ENCODE assay signal across 17 mouse cellular contexts in the genomic region with DNA sequence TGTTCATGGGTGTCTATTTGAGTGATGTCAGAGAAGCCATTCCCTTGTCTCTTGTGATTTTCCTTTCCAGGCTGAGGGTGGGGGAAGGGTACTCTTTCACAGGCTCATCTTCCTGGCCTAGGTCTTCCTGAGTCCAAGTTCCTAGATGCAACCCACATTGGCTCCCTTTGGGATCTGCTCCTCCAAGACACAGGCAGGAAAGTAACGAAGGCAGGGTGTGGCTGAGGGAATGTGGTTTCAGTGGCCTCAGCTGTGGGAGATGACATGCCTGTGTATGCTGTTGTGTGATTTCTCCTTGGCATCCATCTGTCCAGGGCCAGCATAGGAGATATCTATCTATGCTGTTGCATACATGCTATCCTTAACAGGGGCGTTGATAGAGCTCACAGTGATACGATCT.
A peak's percentile ranks its signal among the peaks of the same experiment; 100 is the strongest.
DNase-seq lines count a peak whose midpoint lies in the region; ATAC-seq lines count a peak whose summit lies in the region.
"Had no signal": no experiment of that assay in that cellular context is flagged by ENCODE, and none has a peak within 500 bp of the region (broad histone marks: within the 10 kb centered on the region; RNA-seq: fewer than 3 reads in every experiment).

No protein-coding gene starts in this region.

- no peak overlapping the region for H3K4me2 ChIP-seq in forebrain, embryonic 11.5 days (ENCODE audit: low read depth, low read length, severe bottlenecking)
- H3K4me2 ChIP-seq in heart, embryonic 11.5 days, result no peak overlapping the region
- H3K4me2 ChIP-seq in heart, embryonic 12.5 days, result no peak overlapping the region

- H3K27me3 ChIP-seq in forebrain, embryonic 11.5 days (ENCODE audit: control insufficient read depth, insufficient read depth, low read length), result no peaks in the 10 kb centered on the region
- H3K27me3 ChIP-seq in forebrain, embryonic 10.5 days (ENCODE audit: poor library complexity, severe bottlenecking), result no peaks in the 10 kb centered on the region
- H3K27me3 ChIP-seq in heart, embryonic 11.5 days (ENCODE audit: control insufficient read depth, insufficient read depth, low read length), result no peaks in the 10 kb centered on the region
- no peaks in the 10 kb centered on the region for H3K27me3 ChIP-seq in heart, embryonic 10.5 days (ENCODE audit: insufficient read depth, poor library complexity, severe bottlenecking)
- H3K27me3 ChIP-seq in heart, embryonic 12.5 days (replicated peaks), result no peaks in the 10 kb centered on the region

- no peak overlapping the region for H3K27ac ChIP-seq in forebrain, embryonic 11.5 days (ENCODE audit: low read depth, low read length)
- no peak overlapping the region for H3K27ac ChIP-seq in forebrain, embryonic 10.5 days
- H3K27ac ChIP-seq in heart, embryonic 11.5 days (ENCODE audit: low read depth, low read length), result no peak overlapping the region
- no peak overlapping the region for H3K27ac ChIP-seq in heart, embryonic 10.5 days
- H3K27ac ChIP-seq in heart, embryonic 12.5 days (ENCODE audit: poor library complexity, severe bottlenecking), result no peak overlapping the region

- ATAC-seq in forebrain, embryonic 11.5 days (replicated peaks; ENCODE audit: low FRiP score), result no peak
- ATAC-seq in heart, embryonic 11.5 days (replicated peaks; ENCODE audit: insufficient number of reproducible peaks, low FRiP score, low TSS enrichment), result no peak
- ATAC-seq in heart, embryonic 12.5 days (ENCODE audit: insufficient number of reproducible peaks, low FRiP score), result no peak
- ATAC-seq: activated CD4-positive, CD25-positive, alpha-beta regulatory T cell, adult 4 months; CD4-positive, CD25-positive, alpha-beta regulatory T cell, adult 4 months; Patski had no signal

- no peaks in the 10 kb centered on the region for H3K4me1 ChIP-seq in forebrain, embryonic 11.5 days (replicated peaks; ENCODE audit: control insufficient read depth, insufficient read depth, low read length)
- peaks cover 7% of the 10 kb centered on the region; the same call in 1 of the 2 replicates for H3K4me1 ChIP-seq in forebrain, embryonic 10.5 days
- no peaks in the 10 kb centered on the region for H3K4me1 ChIP-seq in heart, embryonic 11.5 days (ENCODE audit: control insufficient read depth, insufficient read depth, low read length)
- H3K4me1 ChIP-seq in heart, embryonic 10.5 days, result peaks cover 4% of the 10 kb centered on the region; the same call in 1 of the 2 replicates
- no peaks in the 10 kb centered on the region for H3K4me1 ChIP-seq in heart, embryonic 12.5 days (replicated peaks)

- no peak overlapping the region for H3K4me3 ChIP-seq in forebrain, embryonic 11.5 days (ENCODE audit: low read depth, low read length)
- H3K4me3 ChIP-seq in forebrain, embryonic 10.5 days, result no peak overlapping the region
- H3K4me3 ChIP-seq in heart, embryonic 11.5 days (ENCODE audit: low read depth, low read length), result no peak overlapping the region
- H3K4me3 ChIP-seq in heart, embryonic 10.5 days, result no peak overlapping the region
- H3K4me3 ChIP-seq in heart, embryonic 12.5 days, result no peak overlapping the region

- peak; percentile 33 for DNase-seq in forebrain, embryonic 11.5 days (ENCODE audit: low spot score)
- no peak for DNase-seq in forebrain, embryonic 10.5 days (ENCODE audit: extremely low spot score, low spot score)
- peak; percentile 80 for DNase-seq in heart, adult 11 months
- peak; percentile 51 for DNase-seq in heart, embryonic 10.5 days (ENCODE audit: low spot score)
- DNase-seq: adrenal gland, adult 2 months; adrenal gland, adult 8-10 months; adrenal gland, postnatal 10 days; adrenal gland, postnatal 14 days; adrenal gland, postnatal 25 days; adrenal gland, postnatal 36 days; B cell, adult 2 months had no signal

- H3K9ac ChIP-seq in forebrain, embryonic 11.5 days (ENCODE audit: low read length), result no peak overlapping the region
- H3K9ac ChIP-seq in heart, embryonic 11.5 days (ENCODE audit: low read depth, low read length), result no peak overlapping the region
- H3K9ac ChIP-seq in heart, embryonic 12.5 days, result no peak overlapping the region

- no peaks in the 10 kb centered on the region for H3K36me3 ChIP-seq in forebrain, embryonic 11.5 days (ENCODE audit: control insufficient read depth, insufficient read depth, low read length)
- H3K36me3 ChIP-seq in forebrain, embryonic 10.5 days (replicated peaks), result no peaks in the 10 kb centered on the region
- no peaks in the 10 kb centered on the region for H3K36me3 ChIP-seq in heart, embryonic 11.5 days (ENCODE audit: control insufficient read depth, insufficient read depth, low read length)
- H3K36me3 ChIP-seq in heart, embryonic 10.5 days, result no peaks in the 10 kb centered on the region
- no peaks in the 10 kb centered on the region for H3K36me3 ChIP-seq in heart, embryonic 12.5 days
- H3K36me3 ChIP-seq: G1E had no signal

- H3K9me3 ChIP-seq in forebrain, embryonic 11.5 days (ENCODE audit: control insufficient read depth, low read length), result no peaks in the 10 kb centered on the region
- H3K9me3 ChIP-seq in forebrain, embryonic 10.5 days, result no peaks in the 10 kb centered on the region
- H3K9me3 ChIP-seq in heart, embryonic 11.5 days (replicated peaks; ENCODE audit: control insufficient read depth, low read length), result no peaks in the 10 kb centered on the region
- no peaks in the 10 kb centered on the region for H3K9me3 ChIP-seq in heart, embryonic 10.5 days
- no peaks in the 10 kb centered on the region for H3K9me3 ChIP-seq in heart, embryonic 12.5 days (replicated peaks)
- H3K9me3 ChIP-seq: G1E had no signal

- 79% methylated on average over 3 of the region's 3 CpGs for WGBS in forebrain, embryonic 11.5 days
- 82% methylated on average over 3 of the region's 3 CpGs for WGBS in forebrain, embryonic 10.5 days
- 79% methylated on average over 3 of the region's 3 CpGs for WGBS in heart, embryonic 11.5 days (ENCODE audit: insufficient replicate concordance)
- 92% methylated on average over 3 of the region's 3 CpGs for WGBS in heart, embryonic 10.5 days
- WGBS in heart, embryonic 12.5 days, result 78% methylated on average over 3 of the region's 3 CpGs
